Mouse (Mus musculus) midbrain, embryonic 10.5 days (tissue): ENCODE data around the gene Nup210. TPM values are rescaled to one million over a fixed set of nuclear protein-coding genes. Genes with fewer than 3 reads are reported as not detected.

Source experiments
- DNase-seq: peaks from one replicate; pipeline ENCODE4 v3.0.0-alpha.2; 2017; ENCODE audit warnings: low spot score
- H3K27ac ChIP-seq: fragments of 300-500 bp; sonication (generic); replicated peaks from 2 replicates; pipeline ENCODE4 v1.5.1; 2016; ENCODE audit warnings: mild to moderate bottlenecking
- H3K27me3 ChIP-seq: fragments of 300-500 bp; sonication (generic); 2 replicates; pipeline ENCODE4 v1.6.1; 2016; ENCODE audit warnings: low read depth, mild to moderate bottlenecking; ENCODE audit not compliant: poor library complexity, severe bottlenecking
- H3K36me3 ChIP-seq: fragments of 300-500 bp; sonication (generic); 2 replicates; pipeline ENCODE4 v1.6.1; 2016; ENCODE audit warnings: mild to moderate bottlenecking, moderate library complexity
- H3K4me1 ChIP-seq: fragments of 300-500 bp; sonication (generic); 2 replicates; pipeline ENCODE4 v1.6.1; 2016
- H3K4me3 ChIP-seq: fragments of 300-500 bp; sonication (generic); 2 replicates; pipeline ENCODE4 v1.5.1; 2016; ENCODE audit warnings: mild to moderate bottlenecking, moderate library complexity
- H3K9me3 ChIP-seq: fragments of 300-500 bp; sonication (generic); replicated peaks from 2 replicates; pipeline ENCODE4 v1.6.1; 2016; ENCODE audit warnings: mild to moderate bottlenecking
- WGBS: fragments of 180-500 bp; shearing (Covaris S2); methylation state at CpG from one replicate; pipeline ENCODE4 v1.1.7; 2016; 5-methylcytosine and 5-hydroxymethylcytosine counted together
- polyA plus RNA-seq: library from polyadenylated mRNA; unstranded; fragments of >200 nt; fragmentation: Nextera tagmentation; extraction: Ambion mirVana; gene quantifications from 2 replicates; pipeline ENCODE4 v1.2.1, GENCODE M21; 2016

The Nup210 gene
- polyA plus RNA-seq, 1 experiment from 2014 or later = 26.2 TPM

DNA sequence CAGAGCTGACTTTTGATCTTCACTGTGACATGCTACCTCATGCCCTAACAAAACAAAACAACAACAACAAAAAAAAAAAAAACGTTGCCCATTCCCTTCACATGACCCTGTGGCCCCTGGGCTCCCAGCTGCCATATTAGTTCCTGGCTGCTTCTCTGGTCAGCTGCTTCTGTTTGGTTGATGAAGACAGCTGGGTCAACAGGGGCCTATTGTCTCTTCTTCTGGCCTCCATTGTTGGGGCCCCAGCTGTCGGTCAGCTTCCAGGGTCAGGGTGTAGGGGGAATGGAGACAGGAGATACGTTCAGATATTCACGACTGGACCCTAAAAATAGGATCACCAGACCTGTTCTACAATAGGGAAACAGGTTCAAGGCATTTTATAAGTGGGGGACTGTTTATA is 39.4 kb upstream of the Nup210 start:
- no peaks in the 10 kb centered on the region for H3K9me3 ChIP-seq
- H3K27ac ChIP-seq = peak overlapping the region; percentile 93
- H3K36me3 ChIP-seq = 0 out of 2 replicates have a peak, but pooled peaks cover 6% of the 10 kb centered on the region
- no peak for DNase-seq
- 21% methylated on average over 4 of the region's 4 CpGs for WGBS
- H3K27me3 ChIP-seq = peaks cover 25% of the 10 kb centered on the region
- H3K4me1 ChIP-seq = peaks cover 84% of the 10 kb centered on the region
- peak overlapping the region; percentile 80 for H3K4me3 ChIP-seq

DNA sequence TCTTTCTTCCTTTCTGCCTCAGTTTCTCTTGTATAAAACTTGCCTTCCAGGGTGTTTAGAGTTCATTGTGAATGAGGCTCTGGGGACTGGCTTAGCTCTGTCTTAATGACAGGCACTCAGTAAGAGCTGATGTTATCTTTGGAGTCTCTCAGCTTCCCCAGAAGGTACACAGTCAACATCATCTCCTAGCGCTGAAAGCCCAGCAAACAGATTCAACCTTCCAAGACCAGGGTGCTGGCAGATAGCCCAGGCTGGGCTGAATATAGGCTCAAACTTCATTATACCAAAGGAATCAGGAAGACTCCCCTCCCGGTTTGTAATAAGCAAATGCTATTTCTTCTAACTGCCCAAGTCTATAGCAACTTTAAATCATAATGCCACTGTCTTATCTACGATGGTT is 38.7 kb upstream of the Nup210 start:
- peaks cover 25% of the 10 kb centered on the region for H3K27me3 ChIP-seq
- H3K4me3 ChIP-seq = no peak overlapping the region
- H3K36me3 ChIP-seq = 0 out of 2 replicates have a peak, but pooled peaks cover 6% of the 10 kb centered on the region
- no peaks in the 10 kb centered on the region for H3K9me3 ChIP-seq
- H3K4me1 ChIP-seq = peaks cover 76% of the 10 kb centered on the region
- no peak for DNase-seq
- WGBS = 83% methylated on average over 3 of the region's 3 CpGs
- H3K27ac ChIP-seq = peak overlapping the region; percentile 25; the same call in 1 of the 2 replicates

DNA sequence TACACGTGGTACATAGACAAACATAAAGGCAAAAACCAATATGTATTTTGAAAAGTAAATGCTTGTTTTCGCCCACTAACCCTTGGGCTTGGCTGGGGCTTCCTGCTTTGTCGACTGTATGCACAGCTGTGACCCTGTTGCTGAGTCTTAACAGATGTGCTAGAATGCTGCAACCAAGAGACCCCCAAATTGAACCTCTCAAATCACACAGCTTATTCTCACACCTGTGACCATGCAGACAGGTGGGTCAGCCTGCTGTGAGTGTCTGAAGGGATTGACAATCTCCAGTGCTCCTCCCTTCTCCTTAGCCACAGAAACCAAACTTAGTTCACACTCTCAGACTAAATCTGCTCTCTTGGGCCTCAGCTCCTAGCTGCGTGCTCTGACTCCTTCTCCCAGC is 38.1 kb upstream of the Nup210 start:
- no peak for DNase-seq
- Histone ChIP-seq H3K36me3 (0 out of 2 replicates have a peak, but pooled peaks cover 6% of the 10 kb centered on the region), H3K27me3 (peaks cover 25% of the 10 kb centered on the region), H3K9me3 (no peaks in the 10 kb centered on the region), H3K27ac (0 out of 2 replicates have a peak overlapping the region, but pooled peaks have one; percentile 3), H3K4me3 (no peak overlapping the region), H3K4me1 (peaks cover 71% of the 10 kb centered on the region)
- 68% methylated on average over 4 of the region's 4 CpGs for WGBS

DNA sequence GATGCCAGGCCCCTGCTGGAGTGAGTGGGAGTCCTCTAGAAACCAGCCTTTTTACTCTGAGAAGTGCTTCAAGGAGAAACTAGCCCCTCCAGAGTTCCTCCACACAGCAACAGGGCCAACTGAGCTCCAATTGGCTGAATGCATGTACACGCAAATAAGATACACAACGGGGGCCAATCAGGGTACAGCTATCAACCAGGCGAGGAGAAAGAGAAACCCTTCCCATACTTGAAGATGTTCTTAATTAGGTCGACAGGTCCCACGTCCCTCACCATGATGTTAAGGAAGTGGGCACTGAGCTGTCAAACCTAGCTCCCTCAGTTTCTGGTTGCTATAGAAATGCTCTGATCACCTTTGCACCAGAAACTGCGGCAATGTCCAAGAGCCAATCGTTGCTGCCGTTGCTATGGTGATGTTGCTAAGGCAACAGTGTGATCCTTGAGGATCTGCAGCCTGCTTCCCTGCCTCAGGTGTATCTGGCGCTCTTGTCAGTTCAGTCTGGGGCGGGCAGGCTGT is 37.0 kb upstream of the Nup210 start:
- Histone ChIP-seq H3K4me3 (peak overlapping the region; percentile 42), H3K27me3 (peaks cover 25% of the 10 kb centered on the region), H3K9me3 (no peaks in the 10 kb centered on the region), H3K36me3 (no peaks in the 10 kb centered on the region), H3K4me1 (peaks cover 61% of the 10 kb centered on the region), H3K27ac (peak overlapping the region; percentile 34)
- WGBS = under 1% methylated on average over 10 of the region's 10 CpGs
- peak; percentile 68 for DNase-seq

DNA sequence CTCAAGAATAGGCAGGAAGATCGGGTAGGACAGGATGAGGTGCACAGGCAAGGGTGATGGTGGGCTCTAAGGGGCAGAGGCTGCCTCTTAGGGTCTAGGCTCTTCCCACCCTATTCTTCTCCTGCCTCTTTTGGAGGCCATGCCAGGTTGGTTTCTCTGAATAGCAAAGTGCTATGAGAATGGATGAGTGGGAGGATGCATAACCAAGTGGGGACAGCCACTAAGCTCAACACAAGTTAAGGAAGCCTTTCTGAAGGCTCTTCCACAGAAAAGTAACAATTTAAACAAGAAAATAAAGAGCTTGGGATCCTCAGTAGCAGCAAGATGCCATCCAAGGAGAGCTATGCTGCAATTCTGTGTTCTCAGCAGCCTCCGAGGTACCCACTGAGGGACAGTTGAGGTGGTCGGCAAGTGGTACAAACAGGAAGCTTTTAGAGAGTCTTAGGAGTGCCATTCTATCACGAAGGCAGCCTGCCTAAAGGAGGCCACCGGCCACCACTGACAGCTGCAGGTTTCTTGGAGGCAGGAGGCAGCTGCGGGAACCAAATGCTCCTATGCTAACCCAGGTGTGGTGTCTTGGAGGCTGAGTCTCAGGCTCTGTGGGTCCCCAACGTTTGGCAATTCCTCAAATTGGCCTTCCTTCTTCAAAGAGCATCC is 36.4 kb upstream of the Nup210 start:
- no peak overlapping the region; the same call in none of the 2 replicates for H3K4me3 ChIP-seq
- H3K36me3 ChIP-seq = no peaks in the 10 kb centered on the region
- 46% methylated on average over 7 of the region's 7 CpGs for WGBS
- H3K4me1 ChIP-seq = peaks cover 56% of the 10 kb centered on the region
- H3K9me3 ChIP-seq = no peaks in the 10 kb centered on the region
- no peak for DNase-seq
- peak overlapping the region; percentile 34 for H3K27ac ChIP-seq
- H3K27me3 ChIP-seq = peaks cover 23% of the 10 kb centered on the region

DNA sequence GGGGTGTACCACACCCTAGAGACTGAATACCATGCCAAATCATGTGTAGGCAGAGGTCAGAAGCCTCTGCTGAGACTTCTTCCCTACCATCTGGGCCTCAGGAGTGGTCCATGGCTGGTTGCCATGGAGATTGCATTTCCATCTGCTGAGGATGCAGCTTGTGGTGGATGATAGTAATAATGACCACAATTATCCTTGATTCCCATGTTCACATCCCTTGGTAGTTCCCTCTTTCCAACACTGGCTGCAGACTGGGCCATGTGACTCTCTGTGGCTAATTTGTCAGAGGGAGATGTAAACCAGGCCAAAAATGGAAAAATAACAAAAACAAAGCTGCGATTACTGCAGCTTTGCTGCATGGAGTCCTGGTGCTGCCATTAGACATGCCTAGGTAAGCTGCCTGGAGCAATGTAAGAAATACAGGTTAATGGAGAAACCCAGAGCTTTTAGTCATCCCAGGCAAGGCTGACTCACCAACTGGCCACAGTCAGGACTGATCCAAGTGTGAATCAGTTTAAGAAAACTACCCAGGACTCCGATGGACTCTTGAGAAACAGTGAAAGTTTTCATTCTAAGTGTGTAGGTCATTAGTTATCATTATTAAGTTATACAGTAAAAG is 30.6 kb upstream of the Nup210 start:
- Histone ChIP-seq H3K27ac (peak overlapping the region; percentile 67; the same call in 1 of the 2 replicates), H3K4me3 (no peak overlapping the region), H3K27me3 (no peaks in the 10 kb centered on the region), H3K4me1 (peaks cover 16% of the 10 kb centered on the region), H3K36me3 (no peaks in the 10 kb centered on the region), H3K9me3 (no peaks in the 10 kb centered on the region)
- DNase-seq = no peak
- 96% methylated on average over 2 of the region's 2 CpGs for WGBS

DNA sequence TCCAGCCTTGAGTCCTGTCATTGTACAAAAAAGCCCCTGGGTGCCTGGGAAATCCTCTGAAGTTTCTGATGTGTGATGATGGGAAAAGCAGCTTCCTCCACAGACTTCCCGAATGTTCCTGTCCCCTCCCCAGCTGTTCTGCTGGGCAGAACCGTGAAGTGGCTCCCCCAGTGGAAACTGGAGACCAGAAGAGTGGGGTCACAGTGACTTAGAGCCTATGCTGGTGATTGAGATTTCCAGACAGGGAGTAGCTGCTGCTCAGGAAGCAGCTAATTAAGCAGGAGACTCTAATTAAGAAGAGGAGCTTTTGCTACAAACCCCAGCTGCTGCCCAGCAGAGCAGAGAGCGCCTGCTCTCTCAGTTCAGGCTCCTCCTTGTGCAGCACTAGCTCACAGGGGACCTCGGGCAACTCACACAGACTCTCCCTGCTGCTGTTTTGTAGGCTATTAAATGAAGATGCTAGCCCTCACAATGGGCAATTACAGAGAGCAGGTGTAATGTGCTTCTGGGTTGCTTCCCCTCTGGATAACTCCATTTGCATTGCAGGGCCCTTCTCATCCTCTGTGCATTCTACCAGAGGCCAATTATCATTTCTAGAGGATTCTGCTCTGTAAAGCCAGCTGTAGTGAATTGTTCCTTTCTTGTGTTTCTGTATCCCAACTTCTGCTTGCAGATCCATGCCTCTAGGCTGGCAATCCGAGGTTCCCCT is 30.0 kb upstream of the Nup210 start:
- Histone ChIP-seq H3K9me3 (no peaks in the 10 kb centered on the region), H3K27me3 (no peaks in the 10 kb centered on the region), H3K36me3 (no peaks in the 10 kb centered on the region), H3K4me3 (no peak overlapping the region), H3K27ac (peak overlapping the region; percentile 67; the same call in 1 of the 2 replicates), H3K4me1 (peaks cover 14% of the 10 kb centered on the region)
- WGBS = 44% methylated on average over 5 of the region's 5 CpGs
- no peak for DNase-seq

DNA sequence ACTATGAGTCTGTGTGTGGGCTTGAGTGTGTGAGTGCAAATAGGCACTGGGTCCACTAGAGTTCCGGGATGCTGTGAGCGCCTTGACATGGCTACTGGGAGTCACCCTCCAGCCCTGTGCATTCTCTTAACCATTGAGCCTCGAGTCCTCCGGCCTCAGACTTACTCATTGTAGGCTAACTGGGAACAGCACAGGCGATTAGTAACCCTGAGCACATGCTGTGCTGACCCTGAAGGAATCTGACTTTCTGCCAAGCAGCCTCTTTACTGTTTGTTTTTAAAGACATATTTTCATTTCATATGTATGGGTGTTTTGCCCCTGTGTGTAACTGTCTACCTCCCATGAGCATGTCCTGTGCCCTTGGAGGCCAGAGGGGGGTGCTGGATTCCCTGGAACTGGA is 28.9 kb upstream of the Nup210 start:
- H3K4me3 ChIP-seq = no peak overlapping the region
- H3K4me1 ChIP-seq = peaks cover 14% of the 10 kb centered on the region
- no peaks in the 10 kb centered on the region for H3K27me3 ChIP-seq
- H3K27ac ChIP-seq = peak overlapping the region; percentile 67; the same call in 1 of the 2 replicates
- 79% methylated on average over 5 of the region's 5 CpGs for WGBS
- DNase-seq = no peak
- no peaks in the 10 kb centered on the region for H3K36me3 ChIP-seq
- H3K9me3 ChIP-seq = no peaks in the 10 kb centered on the region

DNA sequence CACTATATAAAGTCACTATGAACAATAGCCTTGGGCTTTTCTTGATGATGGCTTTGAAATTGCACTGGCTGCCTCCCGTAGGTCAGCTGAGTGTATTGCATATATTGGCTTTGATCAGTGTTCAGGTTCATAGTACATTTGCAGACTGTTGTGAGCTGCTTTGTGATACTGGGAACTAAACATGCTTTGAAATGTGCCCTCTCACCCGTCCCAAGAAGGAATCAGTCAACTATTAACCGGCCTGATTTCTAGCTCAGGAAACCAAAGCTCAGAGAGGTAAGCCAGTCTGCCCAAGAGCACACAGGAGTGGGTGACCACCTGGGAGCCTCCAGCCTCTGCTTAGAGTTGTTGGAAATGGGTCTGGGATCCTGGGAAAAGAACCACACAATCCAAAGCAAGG is 28.4 kb upstream of the Nup210 start:
- Histone ChIP-seq H3K4me1 (peaks cover 14% of the 10 kb centered on the region), H3K27ac (no peak overlapping the region), H3K4me3 (no peak overlapping the region)

DNA sequence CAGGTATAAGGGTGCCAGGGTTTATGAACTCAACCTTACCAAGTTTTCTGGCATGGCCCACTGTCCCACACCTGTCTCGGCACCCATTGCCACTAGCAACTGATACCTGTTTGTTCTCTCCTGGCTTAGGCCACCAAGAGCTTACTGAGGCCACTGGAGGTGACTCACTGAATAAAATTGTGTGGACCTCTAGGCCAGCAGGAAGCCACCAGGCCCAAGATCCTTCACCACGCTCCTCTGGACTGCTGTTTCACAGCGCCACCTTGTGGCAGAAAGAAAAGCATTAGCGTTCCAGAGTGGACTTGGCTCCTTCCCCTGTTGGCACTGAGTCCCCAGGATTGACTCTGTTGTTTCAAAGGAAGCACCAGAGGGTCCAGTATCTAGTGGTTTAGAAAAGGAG is 23.2 kb upstream of the Nup210 start:
- Histone ChIP-seq H3K9me3 (no peaks in the 10 kb centered on the region), H3K27ac (no peak overlapping the region), H3K36me3 (no peaks in the 10 kb centered on the region), H3K4me3 (no peak overlapping the region), H3K4me1 (no peaks in the 10 kb centered on the region), H3K27me3 (no peaks in the 10 kb centered on the region)
- WGBS = 34% methylated on average over 4 of the region's 4 CpGs
- DNase-seq = peak; percentile 63

More for the DNA sequence above, 28.4 kb upstream of the Nup210 start:
- DNase-seq = no peak
- whole genome bisulfite sequencing = 77% methylated on average over 3 of the region's 3 CpGs
- H3K36me3 ChIP-seq = no peaks in the 10 kb centered on the region
- no peaks in the 10 kb centered on the region for H3K9me3 ChIP-seq
- no peaks in the 10 kb centered on the region for H3K27me3 ChIP-seq

DNA sequence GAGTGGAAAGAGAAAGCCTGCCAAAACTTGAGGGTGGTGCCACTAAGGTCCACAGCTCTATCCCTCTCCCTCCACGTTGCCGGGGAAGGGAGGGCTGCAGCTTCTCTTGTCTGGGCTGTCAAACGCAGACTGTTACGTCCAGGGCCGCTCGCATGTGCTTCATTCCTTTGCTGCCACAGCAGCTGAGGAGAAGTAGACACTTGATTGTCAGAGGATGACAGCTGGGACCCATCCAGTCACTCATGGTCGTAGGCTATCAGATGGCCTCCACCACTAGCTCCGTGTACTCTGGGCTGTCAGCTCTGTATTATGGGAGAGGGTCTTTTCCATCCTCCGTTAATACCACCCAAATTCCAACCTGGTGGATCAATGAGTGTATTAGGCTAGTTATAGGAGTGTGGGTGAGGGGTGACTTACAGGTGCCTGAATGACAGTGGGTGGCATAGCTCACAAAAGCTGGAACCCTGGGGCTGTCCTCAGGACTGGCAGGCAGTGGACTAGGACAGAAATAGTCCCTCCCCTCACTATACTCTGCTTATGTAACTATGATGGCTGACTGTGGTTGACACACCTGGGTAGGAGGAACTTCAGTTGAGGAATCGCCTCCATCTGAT is 20.8 kb upstream of the Nup210 start:
- Histone ChIP-seq H3K4me1 (no peaks in the 10 kb centered on the region), H3K27ac (no peak overlapping the region), H3K27me3 (no peaks in the 10 kb centered on the region), H3K4me3 (no peak overlapping the region), H3K9me3 (no peaks in the 10 kb centered on the region), H3K36me3 (no peaks in the 10 kb centered on the region)
- DNase-seq = no peak
- 87% methylated on average over 10 of the region's 10 CpGs for WGBS

DNA sequence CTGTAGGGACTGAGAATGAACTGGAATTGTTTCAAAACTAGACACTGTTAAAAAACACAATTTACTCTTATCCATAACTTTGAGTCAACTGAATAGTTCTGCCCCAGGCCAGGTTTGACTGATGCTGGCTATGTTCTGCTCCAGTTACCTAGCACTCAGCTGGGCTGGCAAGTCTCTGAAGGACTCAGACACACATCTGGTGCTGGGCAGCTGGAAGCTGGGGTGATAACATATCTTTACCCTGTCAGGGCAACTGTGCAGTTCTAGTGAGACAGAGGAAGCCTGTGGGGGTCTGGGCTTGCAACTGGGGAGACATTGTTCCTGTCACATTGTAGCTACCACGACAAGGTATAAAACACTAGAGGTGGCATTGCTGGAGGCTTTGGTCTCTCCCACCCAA is 14.2 kb upstream of the Nup210 start:
- Histone ChIP-seq H3K27ac (no peak overlapping the region), H3K36me3 (no peaks in the 10 kb centered on the region), H3K4me3 (no peak overlapping the region), H3K9me3 (no peaks in the 10 kb centered on the region), H3K27me3 (no peaks in the 10 kb centered on the region), H3K4me1 (no peaks in the 10 kb centered on the region)
- 60% methylated on average over 1 of the region's 1 CpGs for WGBS
- DNase-seq = no peak
